Comparison of ENCODE assay signal across 26 mouse cellular contexts in genomic region chr3:157036568-157036967, GRCm38 (mm10).
"Had no signal": no experiment of that assay in that cellular context is flagged by ENCODE, and none has a peak within 500 bp of the region (broad histone marks: within the 10 kb centered on the region; RNA-seq: fewer than 3 reads in every experiment).

No protein-coding gene starts in this region.

- DNase-seq: gastrocnemius, adult 2 months; gastrocnemius, postnatal 10 days; gastrocnemius, postnatal 25 days; heart, adult 18-20 months; heart, postnatal 10 days; heart, postnatal 4 days; kidney, postnatal 25 days; liver; liver, embryonic 13.5 days; liver, postnatal 0 days had no signal

- H3K9me3 ChIP-seq: heart, embryonic 10.5 days; heart, embryonic 12.5 days; hindbrain, embryonic 10.5 days; hindbrain, embryonic 12.5 days; intestine, embryonic 15.5 days; limb, embryonic 10.5 days; limb, embryonic 12.5 days; liver, embryonic 13.5 days; liver, embryonic 15.5 days had no signal

- H3K27ac ChIP-seq: gastrocnemius, adult 2 months; heart, embryonic 10.5 days; hindbrain, embryonic 10.5 days; hindbrain, embryonic 12.5 days; hindbrain, embryonic 14.5 days; intestine, embryonic 15.5 days; layer of hippocampus, adult 2 months; left cerebral cortex, adult 2 months; limb, embryonic 10.5 days; limb, embryonic 12.5 days; liver, embryonic 13.5 days; liver, embryonic 15.5 days had no signal

- ATAC-seq: forebrain, embryonic 16.5 days; hindbrain, embryonic 16.5 days; inflammation-experienced regulatory T-cells, adult 6 months; intestine, embryonic 15.5 days; intestine, postnatal 0 days; liver, postnatal 0 days had no signal

- H3K4me1 ChIP-seq: heart, embryonic 12.5 days; hindbrain, embryonic 12.5 days; intestine, embryonic 15.5 days; limb, embryonic 12.5 days; liver, embryonic 13.5 days; liver, embryonic 15.5 days had no signal

- H3K27me3 ChIP-seq: heart, embryonic 12.5 days; hindbrain, embryonic 12.5 days; intestine, embryonic 15.5 days; limb, embryonic 12.5 days; liver, embryonic 13.5 days; liver, embryonic 15.5 days had no signal

- H3K9ac ChIP-seq: heart, embryonic 12.5 days; hindbrain, embryonic 12.5 days; hindbrain, embryonic 14.5 days; intestine, embryonic 15.5 days; limb, embryonic 12.5 days; liver, embryonic 13.5 days; liver, embryonic 15.5 days; liver, postnatal 0 days had no signal

- H3K36me3 ChIP-seq: heart, embryonic 10.5 days; heart, embryonic 12.5 days; hindbrain, embryonic 10.5 days; hindbrain, embryonic 12.5 days; intestine, embryonic 15.5 days; limb, embryonic 10.5 days; limb, embryonic 12.5 days; liver, embryonic 13.5 days; liver, embryonic 15.5 days had no signal

- H3K4me3 ChIP-seq: gastrocnemius, adult 2 months; heart, embryonic 10.5 days; heart, embryonic 12.5 days; hindbrain, embryonic 10.5 days; hindbrain, embryonic 12.5 days; intestine, embryonic 15.5 days; layer of hippocampus, adult 2 months; left cerebral cortex, adult 2 months; limb, embryonic 10.5 days; limb, embryonic 12.5 days; liver, embryonic 13.5 days; liver, embryonic 15.5 days had no signal

- H3K4me2 ChIP-seq: heart, embryonic 12.5 days; hindbrain, embryonic 12.5 days; hindbrain, embryonic 14.5 days; intestine, embryonic 15.5 days; limb, embryonic 12.5 days; liver, embryonic 11.5 days; liver, embryonic 13.5 days; liver, embryonic 15.5 days had no signal
